Mouse (Mus musculus): ENCODE measurements at regions not wholly inside any gene's neighbourhood (a gene's known extent, or its start where the extent isn't known, plus 50 kb on each side); places are given as distances from the start of the nearest gene placed in this dataset.
A peak's percentile ranks its signal among the peaks of the same experiment; 100 is the strongest.

GRCm38 (mm10) chr1:105092309-105092904 lies 264.1 kb downstream of the Rnf152 start:
- no peak for TF ChIP-seq EP300 (IDR thresholded peaks at IDR 0.05; ENCODE audit: low read depth)
- TF ChIP-seq CTCF (IDR thresholded peaks at IDR 0.05; ENCODE audit: low read depth) = peak; percentile 94
